Mouse (Mus musculus): ENCODE results near the gene Mcidas. TPM values are rescaled to one million over a fixed set of nuclear protein-coding genes. Genes with fewer than 3 reads are reported as not detected.

Gene Mcidas
- total and polyA plus RNA-seq, 3 experiments, result not detected

DNA sequence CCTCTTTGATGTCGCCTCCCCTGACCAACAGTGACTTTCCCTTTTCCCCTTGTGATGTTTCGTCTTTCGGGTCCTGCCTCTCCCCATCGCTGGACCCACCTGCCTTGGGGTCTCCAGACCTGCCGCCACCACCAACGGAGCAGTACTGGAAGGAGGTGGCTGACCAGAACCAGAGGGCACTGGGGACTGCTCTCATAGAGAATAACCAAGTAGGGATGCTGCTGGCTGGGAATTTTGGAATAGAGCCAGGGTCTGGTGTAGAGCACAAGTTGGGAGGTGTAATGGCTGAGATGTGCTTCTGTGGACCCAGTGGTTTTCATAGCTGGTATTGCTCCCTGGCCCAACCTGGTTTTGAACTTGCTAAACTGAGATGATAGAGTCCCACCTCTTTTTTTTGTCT, 3.7 kb downstream of the Mcidas start:
- Histone ChIP-seq H3K79me2 (replicated peaks; ENCODE audit: control insufficient read depth, extremely low read depth, insufficient read depth, poor library complexity, severe bottlenecking) (no peaks in the 10 kb centered on the region), H3K4me1 (ENCODE audit: control insufficient read depth in 1 of 2, insufficient read depth in 2 of 2) (peaks cover 0 to 45% of the 10 kb centered on the region in 2 experiments; a peak in 2 of 4 replicates), H3K27ac (ENCODE audit: insufficient read depth, low read depth) (no peak overlapping the region), H3K27me3 (replicated peaks) (peaks cover 55% of the 10 kb centered on the region), H3K4me2 (ENCODE audit: insufficient read depth, low read depth, poor library complexity, severe bottlenecking) (no peak overlapping the region), H3K4me3 (replicated peaks in 1 of 3; ENCODE audit: low read depth in 2 of 3, low read length in 2 of 3, poor library complexity in 1 of 3) (no peak overlapping the region), H3K9me3 (replicated peaks; ENCODE audit: low read length) (no peaks in the 10 kb centered on the region), H3K36me3 (replicated peaks in 1 of 2; ENCODE audit: control insufficient read depth in 1 of 2, insufficient read depth in 1 of 2, low read length in 1 of 2) (no peaks in the 10 kb centered on the region), H3K9ac (ENCODE audit: insufficient read depth, low read depth) (no peak overlapping the region)
- dilution Hi-C loops (cut with MboI; ENCODE audit: extremely low pct_ligation_motif_present, extremely low pct_unique_long_range_greater_than_20kb, low sequenced_read_pairs), result no loop called here
- in situ Hi-C loops (cut with MboI; ENCODE audit: low pct_ligation_motif_present, low pct_unique_long_range_greater_than_20kb, low sequenced_read_pairs), result no loop called here
- TF ChIP-seq CHD1 (IDR thresholded peaks at IDR 0.05; ENCODE audit: low read depth, low read length), result no peak
- TF ChIP-seq TCF12 (IDR thresholded peaks at IDR 0.05; ENCODE audit: low read depth, low read length), result no peak
- no peak for TF ChIP-seq MAX (IDR thresholded peaks at IDR 0.05; ENCODE audit: low read length)
- TF ChIP-seq UBTF (IDR thresholded peaks at IDR 0.05; ENCODE audit: low read depth, low read length), result no peak
- TF ChIP-seq ZMIZ1 (IDR thresholded peaks at IDR 0.05; ENCODE audit: low read depth, low read length), result no peak
- TF ChIP-seq POLR2AphosphoS2 (IDR thresholded peaks at IDR 0.05; ENCODE audit: low read depth, low read length), result no peak
- TF ChIP-seq JUN (IDR thresholded peaks at IDR 0.05; ENCODE audit: insufficient read depth, low read depth, low read length), result no peak
- TF ChIP-seq MYC (IDR thresholded peaks at IDR 0.05; ENCODE audit: low read depth, low read length), result no peak
- no peak for TF ChIP-seq MEF2A (IDR thresholded peaks at IDR 0.05; ENCODE audit: borderline replicate concordance, low read depth, low read length)
- no peak for TF ChIP-seq EP300 (IDR thresholded peaks at IDR 0.05; ENCODE audit: low read length)
- no peak for TF ChIP-seq E2F4 (IDR thresholded peaks at IDR 0.05; ENCODE audit: insufficient replicate concordance, low read depth, low read length)
- no peak for TF ChIP-seq MAFK (IDR thresholded peaks at IDR 0.05; ENCODE audit: insufficient replicate concordance, low read length)
- no peak for TF ChIP-seq ZKSCAN1 (IDR thresholded peaks at IDR 0.05; ENCODE audit: borderline replicate concordance, low read depth, low read length)
- no peak for TF ChIP-seq GABPA (IDR thresholded peaks at IDR 0.05; ENCODE audit: insufficient replicate concordance, low read depth, low read length)
- no peak for TF ChIP-seq JUND (conservative IDR thresholded peaks at IDR 0.05; ENCODE audit: low read depth, low read length)
- DNase-seq (ENCODE audit: extremely low read depth), result no peak

DNA sequence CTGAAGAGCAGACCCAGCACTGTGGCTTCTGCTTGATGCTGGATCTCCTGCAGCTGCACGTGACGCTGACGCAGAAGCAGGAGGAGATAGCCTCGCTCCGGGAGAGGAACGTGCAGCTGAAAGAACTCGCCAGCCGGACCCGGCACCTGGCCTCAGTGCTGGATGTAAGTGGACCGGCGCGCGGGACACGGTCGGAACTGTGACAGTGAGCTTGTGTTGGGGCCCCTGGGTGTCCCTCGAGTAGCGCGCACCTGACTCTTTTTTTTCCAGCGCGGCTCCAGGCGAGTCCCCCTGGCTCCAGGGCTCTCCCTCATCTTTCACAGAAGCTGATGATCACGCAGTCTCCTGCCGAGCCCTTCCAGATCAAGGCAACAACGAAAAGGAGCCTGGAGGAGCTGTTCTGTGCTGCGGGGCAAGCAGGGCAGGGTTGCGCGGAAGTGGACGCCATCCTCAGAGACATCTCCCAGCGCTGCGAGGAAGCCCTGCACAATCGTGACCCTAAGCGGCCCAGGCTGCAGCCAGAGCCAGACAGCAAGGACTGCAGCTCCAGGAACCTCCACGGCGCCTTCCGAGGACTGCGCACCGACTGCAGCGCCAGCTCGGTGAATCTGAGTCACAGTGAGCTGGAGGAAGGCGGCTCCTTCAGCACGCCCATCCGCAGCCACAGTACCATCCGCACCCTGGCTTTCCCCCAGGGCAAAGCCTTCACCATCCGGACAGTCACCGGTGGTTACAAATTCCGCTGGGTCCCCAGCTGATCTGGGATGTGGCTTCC, 5.0 kb downstream of the Mcidas start:
- Histone ChIP-seq H3K79me2 (replicated peaks; ENCODE audit: control insufficient read depth, extremely low read depth, insufficient read depth, poor library complexity, severe bottlenecking) (no peaks in the 10 kb centered on the region), H3K4me3 (replicated peaks in 1 of 3; ENCODE audit: low read depth in 2 of 3, low read length in 2 of 3, poor library complexity in 1 of 3) (no peak overlapping the region), H3K9me3 (replicated peaks; ENCODE audit: low read length) (no peaks in the 10 kb centered on the region), H3K4me1 (ENCODE audit: control insufficient read depth in 1 of 2, insufficient read depth in 2 of 2) (peaks cover 0 to 41% of the 10 kb centered on the region in 2 experiments; a peak in 2 of 4 replicates), H3K27me3 (replicated peaks) (peaks cover 44% of the 10 kb centered on the region), H3K9ac (ENCODE audit: insufficient read depth, low read depth) (no peak overlapping the region), H3K4me2 (ENCODE audit: insufficient read depth, low read depth, poor library complexity, severe bottlenecking) (peak overlapping the region; percentile 55), H3K36me3 (replicated peaks in 1 of 2; ENCODE audit: control insufficient read depth in 1 of 2, insufficient read depth in 1 of 2, low read length in 1 of 2) (no peaks in the 10 kb centered on the region), H3K27ac (ENCODE audit: insufficient read depth, low read depth) (no peak overlapping the region)
- peak; percentile 71 for TF ChIP-seq BHLHE40 (IDR thresholded peaks at IDR 0.05; ENCODE audit: low read depth, low read length)
- no peak for TF ChIP-seq IRF4 (IDR thresholded peaks at IDR 0.05; ENCODE audit: low read depth, low read length)
- dilution Hi-C loops (cut with MboI; ENCODE audit: extremely low pct_ligation_motif_present, extremely low pct_unique_long_range_greater_than_20kb, low sequenced_read_pairs), result no loop called here
- DNase-seq (ENCODE audit: extremely low read depth), result no peak
- in situ Hi-C loops (cut with MboI; ENCODE audit: low pct_ligation_motif_present, low pct_unique_long_range_greater_than_20kb, low sequenced_read_pairs), result no loop called here

All from CH12.LX (cell line).